Mouse (Mus musculus): ENCODE results near the gene Lhb.
"Not testable (repeated sequence)": the region's sequence is repeated elsewhere in the genome, so short reads cannot be mapped to it uniquely, and the experiment has no call there.

Gene Lhb

GRCm38 (mm10) chr7:45455932-45456696 is 35.5 kb downstream of the Lhb start:
- DNase-seq (ENCODE audit: low spot score) = no peak

DNA sequence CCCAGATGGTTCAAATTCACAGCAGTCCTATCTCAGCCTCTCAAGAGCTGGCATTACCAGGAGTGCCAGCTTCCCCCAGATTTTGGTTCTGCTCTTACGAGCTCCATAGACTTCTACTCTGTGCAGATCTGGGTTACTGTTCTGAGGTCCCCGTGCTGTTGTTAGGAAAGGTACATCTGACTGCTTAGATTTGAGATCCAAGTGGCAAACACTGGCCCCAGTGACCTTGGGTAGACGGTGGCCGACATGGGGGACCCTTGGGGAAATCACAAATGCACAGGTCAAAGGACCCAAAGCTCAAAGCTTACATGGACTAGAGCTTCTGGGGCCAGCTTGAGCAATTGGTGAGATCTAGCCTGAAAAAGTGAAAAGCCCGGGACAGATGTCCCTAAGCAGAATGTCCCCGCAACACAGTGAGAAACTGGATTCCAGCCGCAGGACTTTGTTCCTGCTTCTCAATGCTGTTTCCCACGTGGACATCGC is 36.1 kb downstream of the Lhb start:
- no peak for DNase-seq (ENCODE audit: low spot score)

GRCm38 (mm10) chr7:45457204-45458060 is 36.8 kb downstream of the Lhb start:
- no peak for DNase-seq (ENCODE audit: low spot score)

GRCm38 (mm10) chr7:45458748-45459563 is 38.3 kb downstream of the Lhb start:
- DNase-seq (ENCODE audit: low spot score) = peak; percentile 80

DNA sequence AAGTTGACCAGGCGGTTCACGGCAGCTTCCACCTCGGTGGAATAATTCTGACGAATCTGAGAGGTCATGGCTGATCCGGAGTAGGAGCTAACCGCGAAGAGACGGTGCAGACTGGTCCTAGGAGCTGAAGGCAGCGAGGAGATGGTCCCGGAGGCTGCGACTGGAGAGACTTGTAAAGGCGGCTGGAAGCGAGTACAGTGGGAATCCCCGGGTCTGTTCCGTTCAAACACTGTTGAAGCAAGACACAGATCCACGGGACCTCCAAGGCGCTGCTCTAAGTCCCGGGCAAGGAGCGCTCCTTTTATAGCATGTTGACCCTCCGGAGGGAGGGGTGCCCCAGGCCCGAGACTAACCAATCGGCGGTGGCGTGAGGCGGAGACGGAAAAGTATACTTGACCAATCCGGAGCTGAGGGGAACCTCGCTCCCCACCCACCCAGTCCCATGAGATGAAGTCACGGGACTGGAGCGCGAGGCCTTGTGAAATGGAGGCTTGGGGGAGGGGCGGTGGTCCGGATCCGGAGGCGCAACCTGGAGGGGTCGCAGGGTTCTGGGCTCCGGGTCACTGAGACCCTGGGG is 39.0 kb downstream of the Lhb start, which contains the start of gene Ftl1:
Gene Ftl1, minus strand, starts transcription at position 321 of the 577 bp plus-strand sequence.
- DNase-seq (ENCODE audit: low spot score) = peak; percentile 97

GRCm38 (mm10) chr7:45460377-45460776 is 39.8 kb downstream of the Lhb start:
- DNase-seq (ENCODE audit: low spot score) = no peak

DNA sequence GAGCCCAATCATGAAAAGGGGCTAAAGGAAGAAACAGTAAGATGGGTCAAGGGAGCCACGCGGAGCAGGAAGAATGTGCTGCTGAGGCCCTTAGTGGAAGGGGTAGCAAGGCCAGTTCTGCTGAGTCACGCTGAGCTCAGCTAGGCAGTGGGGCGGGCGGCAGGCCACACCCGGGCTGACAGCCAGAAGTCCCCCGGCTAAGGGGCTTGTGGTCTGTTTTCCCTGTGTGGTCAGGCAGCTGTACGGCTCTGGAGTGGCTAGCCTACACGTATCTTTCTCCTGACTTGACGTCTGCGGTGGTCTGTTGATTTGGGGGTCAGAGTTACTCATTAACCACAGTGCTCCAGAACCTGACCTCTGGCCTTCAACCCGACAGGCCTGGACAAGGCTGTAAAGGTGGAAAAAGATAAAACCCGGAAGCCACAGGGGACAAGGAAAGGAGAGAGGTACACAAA is 40.3 kb downstream of the Lhb start:
- peak; percentile 84 for DNase-seq (ENCODE audit: low spot score)

- no peak for DNase-seq (ENCODE audit: low spot score)
Observed at GRCm38 (mm10) chr7:45461326-45461725, 40.7 kb downstream of the Lhb start.

GRCm38 (mm10) chr7:45461781-45462180 is 41.2 kb downstream of the Lhb start:
- DNase-seq (ENCODE audit: low spot score) = no peak

DNA sequence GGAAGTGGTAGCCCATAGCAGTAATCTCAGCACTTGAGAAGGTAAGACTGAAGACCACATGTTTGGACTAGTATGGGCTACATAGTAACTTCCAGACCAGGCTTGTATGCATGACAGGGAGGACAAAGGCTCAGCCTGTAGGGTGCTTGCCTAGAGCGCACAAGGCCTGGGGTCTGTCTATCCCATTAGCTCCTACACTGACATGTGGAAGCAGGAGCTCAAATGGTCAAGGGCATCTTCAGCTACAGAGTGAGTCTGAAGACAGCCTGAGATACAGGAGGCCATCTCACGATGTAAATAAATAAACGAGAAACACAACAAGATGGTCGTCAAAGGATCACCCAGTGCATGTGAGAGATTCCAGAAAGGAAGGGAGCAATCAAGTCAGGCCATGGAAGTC is 41.7 kb downstream of the Lhb start:
- DNase-seq (ENCODE audit: low spot score) = no peak

DNA sequence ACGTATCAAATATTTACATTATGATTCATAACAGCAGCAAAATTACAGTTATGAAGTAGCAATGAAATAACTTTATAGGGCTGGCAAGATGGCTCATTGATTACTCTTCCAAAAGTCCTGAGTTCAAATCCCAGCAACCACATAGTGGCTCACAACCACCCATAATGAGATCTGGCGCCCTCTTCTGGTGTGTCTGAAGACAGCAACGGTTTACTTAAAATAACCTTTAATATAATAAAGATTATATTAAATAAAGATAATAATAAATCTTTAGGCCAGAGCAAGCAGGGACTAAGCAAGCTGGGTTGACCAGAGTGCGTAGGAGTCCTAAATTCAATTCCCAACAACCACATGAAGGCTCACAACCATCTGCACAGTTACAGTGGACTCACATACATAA is 42.2 kb downstream of the Lhb start:
- not testable (repeated sequence) for DNase-seq (ENCODE audit: low spot score)

DNA sequence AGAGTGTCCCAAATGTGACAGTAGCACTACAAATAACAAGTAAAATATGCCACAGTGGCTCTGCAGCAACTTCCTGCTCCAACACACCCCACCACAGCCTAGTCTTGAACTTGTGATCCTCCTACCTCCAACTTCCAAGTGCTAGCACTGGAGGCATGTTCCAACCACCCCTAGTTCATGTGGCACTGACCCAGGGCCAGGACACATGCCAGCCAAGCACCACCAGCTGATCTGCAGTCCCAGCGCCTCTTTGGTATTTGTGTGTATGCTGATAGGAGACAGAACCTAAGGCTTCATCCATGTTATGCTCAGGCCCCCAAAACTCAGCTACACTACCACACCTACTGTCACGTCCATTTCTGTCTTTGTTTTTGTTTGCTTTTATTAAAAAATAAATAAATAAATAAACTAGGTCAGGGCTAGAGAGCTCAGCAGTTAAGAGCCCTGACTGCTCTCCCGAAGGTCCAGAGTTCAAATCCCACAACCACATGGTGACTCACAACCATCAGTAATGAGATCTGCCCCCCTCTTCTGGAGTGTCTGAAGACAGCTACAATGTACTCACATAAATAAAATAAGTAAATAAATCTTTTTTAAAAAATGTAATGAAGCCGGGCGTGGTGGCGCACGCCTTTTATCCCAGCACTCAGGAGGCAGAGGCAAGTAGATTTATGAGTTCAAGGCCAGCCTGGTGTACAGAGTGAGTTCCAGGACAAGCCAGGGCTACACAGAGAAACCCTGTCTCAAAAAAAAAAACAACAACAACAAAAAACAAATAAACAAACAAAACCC is 43.6 kb downstream of the Lhb start:
- DNase-seq (ENCODE audit: low spot score) = no peak

GRCm38 (mm10) chr7:45465112-45465511 is 44.5 kb downstream of the Lhb start:
- DNase-seq (ENCODE audit: low spot score) = no peak

GRCm38 (mm10) chr7:45465549-45465948 is 44.9 kb downstream of the Lhb start:
- no peak for DNase-seq (ENCODE audit: low spot score)

DNA sequence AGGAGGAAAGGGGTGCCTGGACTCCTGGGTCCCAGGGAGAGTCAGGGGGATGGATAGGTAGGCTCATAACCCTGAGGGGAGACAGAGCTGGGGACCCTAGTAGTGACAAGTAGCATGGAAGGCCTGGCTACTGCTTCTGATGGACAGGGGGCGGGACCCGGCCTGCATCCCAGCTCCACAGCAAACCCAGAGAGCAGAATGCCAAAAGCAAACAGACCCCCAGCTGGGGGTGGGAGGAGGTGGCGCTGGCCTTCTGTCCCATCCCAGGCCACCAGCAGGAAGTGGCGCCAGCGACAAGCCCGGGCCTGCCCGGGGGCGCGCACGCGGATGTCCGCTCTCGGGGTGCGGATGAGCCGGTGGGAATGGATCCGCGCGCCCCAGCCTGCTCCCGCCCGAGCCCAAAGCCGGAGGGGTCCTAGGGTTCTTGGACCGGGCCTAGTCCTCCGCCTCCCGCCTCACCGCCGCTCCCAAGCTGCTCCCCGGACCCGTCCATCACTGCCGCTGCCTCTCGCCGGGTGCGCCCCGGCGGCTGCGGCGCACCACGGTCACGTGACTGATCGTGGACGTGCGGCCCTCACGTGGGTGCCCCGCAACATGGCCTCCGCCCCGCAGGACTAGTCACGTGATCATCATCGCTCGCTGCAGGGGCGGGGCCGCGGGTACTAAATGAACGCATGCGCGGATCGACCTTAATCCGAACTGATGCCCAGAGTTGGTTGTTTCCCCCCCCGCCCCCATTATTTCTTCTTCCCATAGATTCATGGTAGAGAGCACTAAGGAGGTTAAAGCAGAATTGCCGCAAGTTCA is 45.9 kb downstream of the Lhb start, which contains the start of gene Bax:
Gene Bax, minus strand, starts transcription at position 616 of the 807 bp plus-strand sequence.
- peak; percentile 96 for DNase-seq (ENCODE audit: low spot score)

- no peak for DNase-seq (ENCODE audit: low spot score)
Observed at GRCm38 (mm10) chr7:45467090-45467670, 46.6 kb downstream of the Lhb start.

- DNase-seq (ENCODE audit: low spot score) = peak; percentile 84
Observed at GRCm38 (mm10) chr7:45470869-45471268, 50.2 kb downstream of the Lhb start.
